Mouse (Mus musculus): Measurements from ENCODE around the gene Sfswap.

Gene Sfswap

DNA sequence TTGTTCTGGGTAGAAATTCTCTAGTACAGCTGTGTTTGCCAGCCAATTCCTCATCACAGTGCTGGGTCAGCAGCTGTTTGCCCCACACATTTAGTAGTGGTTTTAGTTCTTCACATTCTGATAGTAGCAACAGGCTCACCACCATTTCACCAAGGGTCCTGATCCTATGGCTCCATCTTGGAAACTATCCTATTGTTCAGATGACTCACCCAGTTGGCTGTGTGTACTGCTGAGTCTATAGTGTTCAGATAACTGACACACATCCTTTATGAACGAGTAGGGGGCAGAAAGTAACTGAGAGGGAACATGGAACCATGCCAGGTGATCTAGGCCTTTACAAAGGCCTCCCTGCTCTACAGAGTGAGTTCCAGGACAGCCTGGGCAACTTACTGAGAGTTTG is 28.6 kb downstream of the Sfswap start:
- DNase-seq (ENCODE audit: low read depth, low spot score) = no peak

DNA sequence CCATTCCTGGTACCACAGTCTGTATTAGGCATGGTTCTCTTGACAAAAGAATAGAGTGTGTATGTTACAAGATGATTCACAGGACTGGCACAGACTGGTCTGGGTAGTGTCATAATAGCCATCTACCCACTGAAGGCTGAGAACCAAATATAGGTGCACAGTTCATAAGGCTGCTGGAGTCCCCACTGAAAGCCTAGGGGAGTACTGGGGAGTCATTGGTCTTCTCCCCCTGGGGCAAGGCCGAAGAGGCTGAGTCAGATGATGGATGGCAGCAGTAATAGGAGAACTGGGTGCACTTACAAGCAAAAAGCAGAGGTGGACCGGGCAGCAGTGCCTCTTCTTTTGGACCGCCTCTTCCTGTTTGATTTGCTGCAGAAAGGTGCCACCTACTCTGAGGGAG is 32.7 kb downstream of the Sfswap start:
- DNase-seq (ENCODE audit: low read depth, low spot score) = no peak

DNA sequence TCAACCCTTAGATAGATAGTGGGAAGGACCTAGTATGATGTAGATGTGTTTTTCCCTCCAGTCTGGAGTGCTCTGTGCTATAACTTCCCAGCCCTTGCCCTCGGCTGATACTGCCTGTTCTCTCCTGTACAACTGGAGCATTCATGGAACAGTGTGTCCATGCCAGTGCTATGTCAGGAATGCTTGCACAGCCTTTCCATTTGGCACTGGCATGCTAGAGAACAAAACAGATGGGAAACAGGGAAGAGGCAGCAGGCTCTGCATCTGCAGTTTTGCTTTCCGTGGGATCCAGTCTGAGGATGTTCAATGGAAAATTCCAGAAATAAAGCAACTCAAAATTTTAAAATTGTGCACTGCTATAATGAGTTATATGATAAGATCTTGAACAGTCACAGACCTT is 33.5 kb downstream of the Sfswap start:
- DNase-seq (ENCODE audit: low read depth, low spot score) = no peak

DNA sequence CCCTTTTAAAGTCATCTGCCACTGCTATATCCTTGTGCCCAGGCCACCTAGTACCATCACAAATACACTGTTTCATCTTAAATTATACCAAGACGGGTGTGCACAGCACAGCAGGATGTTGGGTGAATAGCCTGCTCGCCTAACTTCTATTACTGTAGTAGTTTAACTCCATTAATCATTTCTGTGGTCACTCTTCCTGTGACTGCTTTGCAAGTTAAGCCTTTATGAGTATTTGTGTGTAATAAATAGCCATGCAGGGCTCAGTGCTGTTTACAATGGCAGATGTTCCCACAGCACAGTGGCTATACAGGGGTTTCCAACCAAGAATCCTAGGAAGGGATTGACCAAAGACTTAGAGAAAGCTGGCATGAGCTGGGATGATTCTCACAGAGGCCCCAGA is 34.0 kb downstream of the Sfswap start:
- no peak for DNase-seq (ENCODE audit: low read depth, low spot score)

DNA sequence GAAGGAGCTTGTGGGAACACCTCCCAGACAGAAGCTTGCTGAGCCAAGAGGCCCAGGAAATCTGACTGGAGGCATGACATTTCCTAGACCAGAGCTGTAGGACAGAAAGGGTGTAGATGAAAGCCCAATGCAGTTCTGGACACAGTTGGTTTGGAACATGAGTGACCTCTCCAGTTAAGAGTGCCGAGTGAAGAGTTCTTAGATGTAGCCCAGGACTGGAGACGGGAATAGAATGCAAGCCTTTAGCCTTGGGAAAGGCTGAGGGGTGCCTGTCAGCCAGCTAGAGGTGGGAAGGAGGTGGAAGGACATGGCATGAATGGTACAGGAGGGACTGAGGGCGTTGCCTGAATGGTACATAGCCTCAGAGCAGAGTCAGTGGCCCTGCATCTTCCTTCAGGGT is 34.4 kb downstream of the Sfswap start:
- DNase-seq (ENCODE audit: low read depth, low spot score) = no peak

DNA sequence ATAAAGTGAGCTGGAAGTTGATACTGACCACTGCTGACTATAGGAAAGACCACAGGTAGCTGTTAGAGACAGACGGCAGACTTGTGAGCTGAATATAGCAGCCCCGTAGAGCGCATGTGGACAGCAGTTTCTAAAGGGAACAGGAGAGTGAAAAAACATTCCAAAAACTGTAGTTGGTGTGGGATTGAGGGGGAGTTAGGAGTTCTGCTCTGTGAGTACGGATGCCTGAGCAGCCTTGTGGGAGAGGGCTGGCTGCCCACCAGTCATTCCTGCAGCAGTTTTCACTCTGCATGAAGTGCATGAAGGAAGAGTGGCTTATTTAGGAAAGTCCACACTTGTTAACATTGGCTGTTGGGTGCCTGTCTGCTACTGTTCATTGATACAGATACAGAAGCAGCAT is 37.8 kb downstream of the Sfswap start:
- no peak for DNase-seq (ENCODE audit: low read depth, low spot score)

DNA sequence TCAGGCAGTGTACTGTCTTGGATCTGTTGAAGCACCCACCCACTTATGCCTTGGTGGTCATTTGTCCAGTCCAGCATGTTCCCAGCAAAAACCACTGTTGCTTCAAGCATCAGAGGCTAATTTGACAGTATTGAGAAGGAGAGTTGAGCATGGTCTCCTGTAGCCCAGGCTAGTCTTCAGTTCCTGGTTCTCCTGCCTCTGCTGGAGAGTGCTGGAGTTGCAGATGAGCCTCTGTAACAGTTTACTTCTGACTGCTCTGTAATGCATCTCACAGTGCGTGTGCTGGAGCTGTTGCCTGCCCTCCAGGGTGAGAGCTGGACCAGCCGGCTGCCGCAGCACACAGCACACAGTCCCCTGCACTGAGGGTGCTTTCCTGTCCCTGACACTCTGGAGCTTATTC is 41.2 kb downstream of the Sfswap start:
- no peak for DNase-seq (ENCODE audit: low read depth, low spot score)

DNA sequence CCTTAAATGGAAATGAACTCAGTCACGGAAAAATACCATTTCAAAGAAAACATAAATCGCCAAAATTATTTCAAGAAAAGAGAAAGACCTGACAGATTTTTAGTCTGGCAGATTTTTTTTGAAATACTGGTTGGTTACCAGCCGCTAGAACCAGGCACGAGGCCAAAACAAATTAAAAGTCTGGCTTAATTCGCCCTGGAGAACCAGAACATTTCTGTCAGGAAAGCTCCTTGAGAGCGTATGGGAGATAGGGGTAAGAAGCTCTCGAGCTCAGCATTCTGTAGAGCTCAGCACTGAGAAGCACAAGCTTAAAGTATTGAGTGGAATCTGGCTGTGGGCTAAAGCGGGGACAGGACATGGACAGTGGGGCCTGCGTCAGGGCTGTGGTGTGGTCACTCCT is 44.8 kb downstream of the Sfswap start:
- no peak for DNase-seq (ENCODE audit: low read depth, low spot score)

DNA sequence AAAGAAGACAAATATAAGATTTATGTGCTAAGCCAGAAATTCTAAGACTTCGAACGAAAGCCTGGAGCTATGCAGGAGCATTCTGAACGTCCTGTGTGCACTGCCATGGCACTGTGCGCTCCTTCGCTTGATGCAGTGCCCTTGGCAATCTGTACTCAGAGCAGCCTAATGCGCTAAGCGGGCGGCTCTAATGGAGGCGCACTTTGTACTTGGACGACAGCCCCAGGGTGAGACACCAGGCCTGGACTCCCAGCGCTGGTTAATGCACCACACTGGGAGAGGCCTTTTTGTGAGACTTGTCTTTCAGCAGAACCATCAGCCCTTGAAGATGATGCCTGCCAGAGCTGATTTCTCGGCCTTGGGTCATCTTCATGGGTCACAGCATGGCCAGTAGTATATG is 48.7 kb downstream of the Sfswap start:
- no peak for DNase-seq (ENCODE audit: low read depth, low spot score)

DNA sequence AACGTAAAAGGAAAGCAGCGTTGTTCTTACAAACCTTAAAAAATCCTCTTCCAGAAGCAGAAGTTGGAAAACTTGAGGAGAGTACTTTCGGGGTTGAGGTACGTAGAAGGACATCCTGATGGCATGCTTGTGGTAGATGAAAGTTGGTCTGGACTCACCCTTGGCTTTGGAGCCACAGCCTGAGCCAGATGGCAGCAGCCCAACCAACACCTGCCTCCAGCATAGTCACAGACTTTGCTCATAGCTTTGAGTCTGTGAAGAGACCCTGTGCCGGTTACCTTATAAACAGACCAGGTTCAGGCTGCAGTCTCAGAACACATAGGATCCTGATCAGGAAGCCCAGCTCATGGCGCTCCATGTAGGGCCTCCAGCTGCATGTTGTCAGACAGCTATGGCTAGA is 49.8 kb downstream of the Sfswap start:
- no peak for DNase-seq (ENCODE audit: low read depth, low spot score)

DNA sequence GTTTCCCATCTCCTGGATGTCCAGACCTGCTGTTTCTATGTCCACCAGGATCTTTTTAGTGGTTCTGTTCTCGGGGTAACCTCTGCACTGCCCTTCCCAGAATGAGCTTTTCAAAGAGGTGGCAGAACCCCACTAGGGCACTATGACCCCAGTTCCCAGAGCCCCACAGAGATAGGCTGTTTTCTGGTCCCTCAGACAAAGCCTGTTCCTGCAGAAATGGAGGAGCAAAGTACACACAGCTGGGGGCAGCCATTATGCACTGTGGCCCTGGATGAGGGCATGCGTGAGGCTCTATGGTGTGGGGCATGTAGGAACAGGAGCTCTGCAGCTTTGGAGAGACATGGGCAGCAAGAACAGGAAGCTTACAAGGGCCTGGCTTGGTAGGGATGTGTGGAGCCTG is 51.0 kb downstream of the Sfswap start:
- DNase-seq (ENCODE audit: low read depth, low spot score) = no peak

DNA sequence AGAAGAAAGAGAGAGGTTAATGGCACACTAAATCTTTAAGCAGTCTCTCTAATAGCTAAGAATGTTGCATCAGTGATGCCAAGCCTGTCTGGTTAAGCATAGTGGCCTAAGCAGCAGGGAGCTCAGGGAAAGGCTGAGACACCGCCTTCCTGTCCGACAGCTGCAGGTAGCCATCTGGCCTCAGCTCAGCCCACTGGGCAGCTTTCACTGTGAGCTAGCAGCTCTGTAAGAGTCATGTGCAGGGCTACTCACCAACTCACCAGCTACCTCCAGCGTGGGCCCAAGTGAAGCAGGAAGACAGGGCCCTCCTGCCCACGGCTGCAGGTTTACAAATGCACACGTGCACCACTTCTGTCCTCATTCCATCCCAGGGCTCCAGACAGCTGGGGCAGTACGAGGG is 52.6 kb downstream of the Sfswap start:
- DNase-seq (ENCODE audit: low read depth, low spot score) = no peak

DNA sequence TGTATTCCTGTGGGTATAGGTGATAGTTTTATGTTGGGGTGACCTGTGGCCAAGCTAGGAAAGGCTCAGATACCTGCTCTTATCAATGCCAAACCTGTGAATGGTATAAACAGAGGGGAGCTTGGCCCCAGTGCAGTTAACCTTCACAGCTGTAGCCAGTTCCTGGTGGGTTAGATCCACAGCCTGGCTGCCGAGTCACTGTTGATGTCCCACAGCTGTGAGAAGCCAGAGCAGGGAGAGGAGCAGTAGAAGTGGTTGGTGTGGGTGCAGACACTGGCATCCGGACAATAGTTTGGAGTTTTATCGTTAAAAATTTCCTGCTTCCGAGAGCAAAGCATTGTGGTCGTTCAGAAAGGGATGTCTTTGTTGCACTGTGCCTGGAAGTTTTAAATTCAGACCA is 57.6 kb downstream of the Sfswap start:
- DNase-seq (ENCODE audit: low read depth, low spot score) = no peak

DNA sequence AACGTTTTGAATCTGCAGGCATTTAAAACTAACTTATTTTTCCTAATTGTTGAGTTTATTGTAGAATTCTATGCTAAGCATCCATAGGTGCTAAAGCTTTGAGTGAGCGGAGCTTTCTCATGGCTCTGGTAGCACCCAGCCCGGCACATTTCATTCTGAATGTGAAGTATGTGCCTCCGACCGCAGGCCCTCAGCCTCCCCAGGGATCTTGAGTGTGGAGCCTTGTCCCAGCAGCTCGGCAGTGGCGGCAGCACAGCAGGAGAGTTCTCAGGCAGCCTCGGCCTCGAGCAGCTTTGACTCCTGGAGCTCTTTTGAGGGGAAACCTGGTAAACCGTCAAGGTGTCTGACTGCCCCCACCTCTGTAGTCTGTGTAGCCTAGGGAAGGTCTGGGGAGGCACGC is 58.3 kb downstream of the Sfswap start:
- no peak for DNase-seq (ENCODE audit: low read depth, low spot score)

DNA sequence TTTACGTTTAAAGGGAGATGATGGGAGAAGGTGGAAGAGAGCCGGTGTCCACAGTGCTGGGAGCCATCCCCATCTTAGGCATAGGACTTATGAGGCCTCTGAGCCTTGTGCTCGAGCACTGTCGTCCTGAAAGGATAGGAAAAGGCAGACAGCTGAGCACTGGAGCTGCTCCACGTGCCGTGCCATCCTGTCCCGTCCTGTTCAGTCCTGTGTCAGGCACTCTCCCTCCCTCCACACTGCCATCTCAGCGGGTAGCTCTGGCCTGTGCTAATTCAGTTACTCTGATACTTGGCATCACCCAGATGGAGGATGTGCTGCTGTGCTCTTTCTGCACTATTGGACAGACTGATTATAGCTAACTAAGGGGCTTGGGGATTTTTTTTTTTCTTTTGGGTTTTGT is 61.3 kb downstream of the Sfswap start:
- DNase-seq (ENCODE audit: low read depth, low spot score) = no peak

DNA sequence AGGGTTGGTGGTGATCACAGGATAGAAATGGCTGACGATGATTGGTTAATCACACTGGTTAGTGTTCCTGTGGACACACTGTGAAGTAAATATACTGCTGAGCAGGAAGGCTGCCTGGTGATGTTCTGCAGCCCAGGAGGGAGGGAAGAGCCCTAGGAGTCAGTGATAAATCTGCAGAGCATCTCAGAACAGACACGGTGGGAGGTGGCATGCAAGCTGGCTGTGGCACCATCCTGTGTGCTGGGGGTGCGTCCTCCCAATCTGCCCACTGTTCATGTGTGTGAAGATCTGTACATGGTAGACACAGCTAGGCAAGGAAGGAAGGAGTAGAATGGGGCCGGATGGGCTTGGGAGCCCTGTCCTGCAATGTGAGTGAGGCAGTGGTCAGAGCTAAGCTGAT is 67.6 kb downstream of the Sfswap start:
- no peak for DNase-seq (ENCODE audit: low read depth, low spot score)

DNA sequence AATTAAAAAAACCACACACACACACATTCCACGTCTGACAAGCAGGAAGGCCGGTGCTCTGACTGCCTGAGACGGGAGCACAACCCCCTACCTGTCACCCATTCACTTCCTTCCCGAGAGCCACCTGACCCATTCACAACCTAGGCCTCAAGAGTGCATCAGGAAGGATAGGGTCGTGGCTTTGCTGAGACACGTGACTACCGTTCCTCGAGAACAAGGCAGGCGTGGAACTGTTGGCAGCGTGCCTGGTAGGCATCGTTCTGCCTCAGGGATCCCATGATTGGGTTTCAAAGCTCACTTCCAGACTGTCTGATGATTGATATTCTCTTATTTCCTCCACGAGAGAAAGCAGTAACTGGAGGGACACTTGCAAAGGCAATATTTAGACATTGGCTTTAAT is 77.2 kb downstream of the Sfswap start:
- no peak for DNase-seq (ENCODE audit: low read depth, low spot score)

DNA sequence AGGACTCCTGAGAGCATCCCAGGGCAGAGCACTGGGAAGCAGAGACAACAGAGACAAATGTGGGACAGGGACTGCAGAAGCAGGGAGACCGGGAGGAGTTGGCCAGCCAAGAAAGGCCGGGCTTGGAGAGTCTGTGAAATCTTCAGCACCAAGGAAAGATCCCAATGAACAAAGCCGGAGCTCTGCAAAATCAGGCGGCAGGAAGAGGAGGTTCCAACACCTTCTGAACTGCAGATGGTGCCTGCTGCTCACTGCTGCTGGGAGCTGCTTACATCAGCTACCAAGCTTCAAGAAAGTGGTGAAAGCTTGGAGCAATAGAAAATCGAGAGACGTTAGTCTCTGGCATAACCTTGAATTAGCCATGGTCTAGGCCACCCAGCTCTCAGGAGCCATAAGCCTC is 79.0 kb downstream of the Sfswap start:
- no peak for DNase-seq (ENCODE audit: low read depth, low spot score)

DNA sequence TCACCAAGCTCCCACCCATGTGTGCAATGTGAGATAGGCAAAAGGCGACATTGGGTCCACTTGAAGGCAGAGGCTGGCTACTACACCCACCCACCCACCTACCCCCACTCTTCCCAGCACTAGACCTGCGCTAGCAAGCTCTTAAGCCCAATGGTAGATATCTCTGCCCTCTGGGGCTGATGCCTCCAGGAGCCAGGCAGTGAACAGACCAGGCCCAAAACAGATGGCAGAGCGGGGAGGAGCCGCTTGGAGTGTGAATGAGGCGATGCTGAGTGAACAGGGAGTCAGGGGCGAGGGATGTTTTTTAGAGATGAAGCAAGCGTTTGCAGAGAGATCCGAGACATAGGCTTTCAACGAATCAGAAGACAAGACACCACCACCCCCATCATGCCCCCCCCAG is 79.6 kb downstream of the Sfswap start:
- no peak for DNase-seq (ENCODE audit: low read depth, low spot score)

DNA sequence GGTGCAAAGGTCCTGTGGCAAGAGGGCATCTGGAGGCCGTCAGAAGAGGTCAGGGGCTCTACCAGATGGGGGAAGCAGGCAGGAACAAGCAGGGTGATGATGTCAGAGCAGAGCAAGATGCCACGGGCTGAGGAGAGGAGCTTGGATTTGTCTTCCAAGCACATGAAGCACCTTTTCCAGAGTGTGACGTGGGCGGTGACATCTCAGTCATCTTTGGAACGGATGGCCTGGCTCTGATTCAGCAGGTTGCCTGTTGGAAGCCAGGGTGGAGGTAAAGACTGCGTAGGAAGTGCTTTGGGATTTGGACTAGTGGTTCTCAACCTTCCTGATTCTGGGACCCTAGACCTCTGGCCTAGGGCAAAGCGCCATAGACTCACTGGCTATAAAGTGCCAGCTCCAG is 80.0 kb downstream of the Sfswap start:
- no peak for DNase-seq (ENCODE audit: low read depth, low spot score)

DNA sequence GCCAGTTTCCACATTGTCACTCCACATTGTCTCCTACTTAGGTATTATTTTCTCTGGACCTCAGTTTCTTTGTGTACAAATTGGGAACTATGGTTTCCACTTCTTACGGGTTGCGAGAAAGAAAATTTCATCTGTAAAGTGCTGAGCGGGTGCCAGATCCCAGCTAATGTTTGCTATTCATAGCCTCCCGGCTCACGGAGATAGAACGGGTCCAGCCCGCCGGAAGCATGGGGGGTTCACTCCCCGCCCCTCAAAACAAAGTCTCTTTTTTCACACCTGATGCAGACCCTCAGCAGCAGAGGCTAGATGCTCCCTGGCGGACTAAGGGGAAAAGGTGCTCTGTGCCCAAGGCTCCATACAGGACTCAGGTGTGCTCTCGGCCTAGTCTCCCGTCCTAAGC is 82.3 kb downstream of the Sfswap start:
- no peak for DNase-seq (ENCODE audit: low read depth, low spot score)

DNA sequence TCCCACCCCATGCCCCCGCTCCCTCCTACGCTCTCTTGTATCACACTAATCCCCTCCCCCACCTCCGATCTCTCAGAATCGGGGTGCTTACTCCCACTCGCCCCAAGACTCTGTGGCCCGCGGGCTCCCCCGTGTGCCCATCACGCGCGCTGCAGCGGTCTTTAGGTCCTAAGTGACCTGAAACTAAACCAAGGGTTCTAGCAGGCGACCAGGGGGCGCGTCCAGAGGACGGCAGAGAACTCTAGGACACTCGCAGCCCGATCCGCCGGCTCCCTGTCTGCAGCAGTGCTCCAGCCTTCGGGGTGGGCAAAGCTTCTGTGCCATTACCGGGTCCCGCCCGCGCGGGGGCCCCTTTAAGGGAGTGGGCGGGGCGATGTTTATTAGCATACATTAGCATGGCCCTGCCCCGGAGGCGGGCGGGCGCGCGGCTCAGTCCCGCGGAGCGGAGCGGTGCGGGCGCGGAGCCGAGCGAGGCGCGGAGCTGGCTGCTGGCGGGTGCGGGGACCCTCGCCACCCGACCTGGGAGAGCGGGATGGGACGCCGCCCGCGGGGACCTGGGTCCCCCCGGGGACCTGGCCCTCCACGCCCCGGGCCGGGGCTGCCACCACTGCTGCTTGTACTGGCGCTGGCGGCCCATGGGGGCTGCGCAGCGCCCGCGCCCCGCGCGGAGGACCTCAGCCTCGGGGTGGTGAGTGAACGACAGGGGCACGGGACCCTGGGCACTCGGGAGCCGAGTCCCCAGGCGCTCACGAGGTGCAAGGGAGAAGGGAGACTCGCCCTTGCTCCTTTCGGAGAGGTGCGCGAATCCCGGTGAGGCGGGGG is 83.0 kb downstream of the Sfswap start, which contains the start of gene Mmp17:
TSS of gene Mmp17 (plus strand) at position 409 of the 822 bp plus-strand sequence.
- DNase-seq (ENCODE audit: low read depth, low spot score) = peak; percentile 40

DNA sequence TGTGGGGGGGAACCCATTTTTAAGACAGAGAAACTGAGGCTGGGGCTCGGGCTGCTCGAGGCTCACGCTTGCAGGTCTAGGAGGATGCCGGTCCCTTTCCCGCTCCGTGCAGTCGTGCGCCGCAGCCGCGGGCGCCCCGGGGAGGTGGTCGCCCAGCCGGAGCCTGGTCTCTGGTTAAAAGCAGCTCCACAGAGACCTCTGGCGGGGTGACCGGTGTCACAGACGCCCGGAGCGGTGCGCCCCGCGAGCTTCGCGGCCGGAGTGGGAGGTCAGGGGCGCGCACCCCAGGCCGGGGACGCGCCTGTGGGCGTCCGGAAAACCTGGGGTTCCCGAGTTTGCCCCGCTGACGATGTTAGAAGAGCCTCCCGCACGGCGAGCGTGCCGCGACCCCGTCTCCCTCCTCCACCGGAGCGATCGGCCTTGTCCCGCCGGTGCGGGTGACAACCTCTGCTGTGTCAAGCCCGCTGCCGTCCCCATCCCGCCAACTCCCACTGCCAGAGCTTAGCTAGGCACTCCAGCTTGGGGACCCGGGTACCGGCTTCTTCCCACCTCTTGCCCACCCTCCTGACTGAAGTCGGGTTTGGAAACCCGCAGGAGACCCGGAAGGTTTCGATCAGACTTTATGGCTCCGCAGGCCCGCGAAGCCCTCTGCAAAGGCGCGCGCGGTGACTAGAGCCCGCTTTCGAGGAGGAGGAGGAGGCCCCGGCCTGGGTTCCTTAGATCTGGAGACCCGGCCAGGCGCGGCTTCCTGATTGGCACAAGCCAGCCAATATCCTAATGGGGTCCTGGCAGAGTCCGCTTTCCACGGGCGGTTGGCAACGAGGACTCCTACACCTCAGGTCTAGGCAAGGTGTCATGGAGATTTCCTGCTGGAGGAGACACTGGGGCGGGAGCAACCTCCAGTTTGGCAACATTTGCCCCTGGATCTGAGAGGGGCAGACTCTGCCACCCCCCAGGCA is 83.8 kb downstream of the Sfswap start:
- no peak for DNase-seq (ENCODE audit: low read depth, low spot score)

Measured in c-Kit-negative CD71-positive TER-119-positive erythroid progenitor cells, embryonic 14.5 days (primary cell).